Comparison of ENCODE assay signal across 18 mouse cellular contexts in the genomic region with DNA sequence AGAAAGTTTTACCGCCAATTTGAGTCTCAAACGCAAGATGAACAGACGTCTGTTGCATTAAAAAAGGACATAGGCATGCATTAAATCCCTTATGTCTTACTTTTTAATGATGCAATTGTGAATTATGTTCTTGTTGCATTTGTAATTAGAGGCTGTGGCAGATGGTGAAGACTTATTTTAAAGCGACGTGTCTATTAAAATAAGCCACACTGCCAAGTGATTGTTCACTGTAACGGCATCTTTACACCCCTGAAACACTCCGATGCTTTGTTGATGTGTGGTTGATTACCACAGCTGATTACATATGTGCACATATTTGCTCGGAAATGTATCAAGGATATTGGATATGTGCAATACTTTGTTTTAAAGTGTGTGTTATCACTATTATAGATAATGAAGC.
"Had no signal": no experiment of that assay in that cellular context is flagged by ENCODE, and none has a peak within 500 bp of the region (broad histone marks: within the 10 kb centered on the region; RNA-seq: fewer than 3 reads in every experiment).

No protein-coding gene starts in this region.

- H3K27me3 ChIP-seq: midbrain, embryonic 12.5 days; neural tube, embryonic 13.5 days; neural tube, embryonic 15.5 days had no signal

- H3K9ac ChIP-seq: lung, embryonic 14.5 days; midbrain, embryonic 12.5 days; neural tube, embryonic 13.5 days; neural tube, embryonic 15.5 days had no signal

- H3K4me3 ChIP-seq: midbrain, embryonic 10.5 days; midbrain, embryonic 12.5 days; myocyte; neural tube, embryonic 13.5 days; neural tube, embryonic 15.5 days had no signal

- H3K9me3 ChIP-seq: midbrain, embryonic 10.5 days; midbrain, embryonic 12.5 days; neural tube, embryonic 13.5 days; neural tube, embryonic 15.5 days had no signal

- ATAC-seq: midbrain, embryonic 16.5 days had no signal

- H3K4me1 ChIP-seq: midbrain, embryonic 10.5 days; midbrain, embryonic 12.5 days; neural tube, embryonic 13.5 days; neural tube, embryonic 15.5 days had no signal

- H3K36me3 ChIP-seq: midbrain, embryonic 10.5 days; midbrain, embryonic 12.5 days; neural tube, embryonic 13.5 days; neural tube, embryonic 15.5 days had no signal

- DNase-seq: lung, embryonic 14.5 days; lung, postnatal 10 days; lung, postnatal 4 days; midbrain, embryonic 14.5 days; retina, postnatal 1 day; right cerebral cortex, adult 18-20 months; right cerebral cortex, postnatal 25 days; right cerebral cortex, postnatal 4 days; spleen, adult 18-20 months; thymus, adult 18-20 months; thymus, postnatal 25 days; thymus, postnatal 4 days had no signal

- H3K27ac ChIP-seq: midbrain, embryonic 10.5 days; midbrain, embryonic 12.5 days; neural tube, embryonic 13.5 days; neural tube, embryonic 15.5 days had no signal

- H3K4me2 ChIP-seq: lung, embryonic 14.5 days; midbrain, embryonic 12.5 days; neural tube, embryonic 13.5 days; neural tube, embryonic 15.5 days had no signal
